Mouse (Mus musculus): ENCODE data around the gene Anapc15-ps. TPM values are rescaled to one million over a fixed set of nuclear protein-coding genes. Genes with fewer than 3 reads are reported as not detected.

Anapc15-ps gene
- total RNA-seq (2014; rRNA removed) (not detected in 2 replicates), polyA plus RNA-seq (2015; fragmentation: Nextera tagmentation; extraction: Ambion mirVana) (0.55 TPM in 1 of 2 replicates, not detected in the other)

GRCm38 (mm10) chr10:95673351-95673750 lies at the start of gene Anapc15-ps:
TSS of gene Anapc15-ps (minus strand) at chr10:95673451.
- no peak for TF ChIP-seq CTCF (IDR thresholded peaks at IDR 0.05; ENCODE audit: low read depth)
- Histone ChIP-seq H3K9ac (no peak within 1 kb of the TSS), H3K4me2 (ENCODE audit: low read depth) (no peak within 1 kb of the TSS), H3K36me3 (ENCODE audit: insufficient read depth) (no peaks in the 10 kb centered on the region), H3K27me3 (ENCODE audit: insufficient read depth, low read length) (no peaks in the 10 kb centered on the region), H3K4me1 (ENCODE audit: insufficient read depth) (no peaks in the 10 kb centered on the region), H3K4me3 (ENCODE audit: low read depth, low read length) (no peak within 1 kb of the TSS), H3K9me3 (ENCODE audit: low read length) (no peaks in the 10 kb centered on the region), H3K27ac (ENCODE audit: low read depth, low read length) (no peak within 1 kb of the TSS)
- ATAC-seq: no peak
- 99% methylated on average over 3 of the region's 3 CpGs for WGBS
- no peak for DNase-seq

GRCm38 (mm10) chr10:95722203-95722611 lies 49.0 kb upstream of the Anapc15-ps start:
- H3K9ac ChIP-seq: no peak overlapping the region
- no peaks in the 10 kb centered on the region for H3K36me3 ChIP-seq (ENCODE audit: insufficient read depth)
- H3K4me2 ChIP-seq (ENCODE audit: low read depth): no peak overlapping the region
- H3K4me1 ChIP-seq (ENCODE audit: insufficient read depth): no peaks in the 10 kb centered on the region
- TF ChIP-seq CTCF (IDR thresholded peaks at IDR 0.05; ENCODE audit: low read depth): no peak
- DNase-seq: no peak
- WGBS: 89% methylated on average over 10 of the region's 10 CpGs
- no peaks in the 10 kb centered on the region for H3K27me3 ChIP-seq (ENCODE audit: insufficient read depth, low read length)
- H3K27ac ChIP-seq (ENCODE audit: low read depth, low read length): no peak overlapping the region
- H3K4me3 ChIP-seq (ENCODE audit: low read depth, low read length): no peak overlapping the region
- H3K9me3 ChIP-seq (ENCODE audit: low read length): no peaks in the 10 kb centered on the region
- ATAC-seq: no peak

- no peaks in the 10 kb centered on the region for H3K27me3 ChIP-seq (ENCODE audit: insufficient read depth, low read length)
- no peak overlapping the region for H3K4me2 ChIP-seq (ENCODE audit: low read depth)
- DNase-seq (no peak), ATAC-seq (no peak)
- no peaks in the 10 kb centered on the region for H3K36me3 ChIP-seq (ENCODE audit: insufficient read depth)
- no peak overlapping the region for H3K4me3 ChIP-seq (ENCODE audit: low read depth, low read length)
- no peak overlapping the region for H3K9ac ChIP-seq
- TF ChIP-seq CTCF (IDR thresholded peaks at IDR 0.05; ENCODE audit: low read depth): no peak
- H3K9me3 ChIP-seq (ENCODE audit: low read length): no peaks in the 10 kb centered on the region
- H3K27ac ChIP-seq (ENCODE audit: low read depth, low read length): no peak overlapping the region
- no peaks in the 10 kb centered on the region for H3K4me1 ChIP-seq (ENCODE audit: insufficient read depth)
- 81% methylated on average over 12 of the region's 12 CpGs for WGBS
Observed at GRCm38 (mm10) chr10:95720181-95720798, 47.0 kb upstream of the Anapc15-ps start.

GRCm38 (mm10) chr10:95719472-95719871 lies 46.2 kb upstream of the Anapc15-ps start:
- Histone ChIP-seq H3K4me3 (ENCODE audit: low read depth, low read length) (no peak overlapping the region), H3K4me1 (ENCODE audit: insufficient read depth) (no peaks in the 10 kb centered on the region), H3K9me3 (ENCODE audit: low read length) (no peaks in the 10 kb centered on the region), H3K4me2 (ENCODE audit: low read depth) (no peak overlapping the region), H3K27me3 (ENCODE audit: insufficient read depth, low read length) (no peaks in the 10 kb centered on the region), H3K36me3 (ENCODE audit: insufficient read depth) (no peaks in the 10 kb centered on the region), H3K9ac (no peak overlapping the region), H3K27ac (ENCODE audit: low read depth, low read length) (no peak overlapping the region)
- no peak for TF ChIP-seq CTCF (IDR thresholded peaks at IDR 0.05; ENCODE audit: low read depth)
- DNase-seq (no peak), ATAC-seq (no peak)
- 95% methylated on average over 6 of the region's 6 CpGs for whole genome bisulfite sequencing

GRCm38 (mm10) chr10:95718760-95719159 lies 45.5 kb upstream of the Anapc15-ps start:
- Histone ChIP-seq H3K27ac (ENCODE audit: low read depth, low read length) (no peak overlapping the region), H3K9me3 (ENCODE audit: low read length) (no peaks in the 10 kb centered on the region), H3K4me2 (ENCODE audit: low read depth) (no peak overlapping the region), H3K36me3 (ENCODE audit: insufficient read depth) (no peaks in the 10 kb centered on the region), H3K27me3 (ENCODE audit: insufficient read depth, low read length) (no peaks in the 10 kb centered on the region), H3K4me1 (ENCODE audit: insufficient read depth) (no peaks in the 10 kb centered on the region), H3K9ac (no peak overlapping the region), H3K4me3 (ENCODE audit: low read depth, low read length) (no peak overlapping the region)
- TF ChIP-seq CTCF (IDR thresholded peaks at IDR 0.05; ENCODE audit: low read depth): no peak
- WGBS: 83% methylated on average over 1 of the region's 1 CpGs
- DNase-seq (no peak), ATAC-seq (no peak)

- no peaks in the 10 kb centered on the region for H3K9me3 ChIP-seq (ENCODE audit: low read length)
- H3K9ac ChIP-seq: no peak overlapping the region
- DNase-seq (no peak), ATAC-seq (no peak)
- TF ChIP-seq CTCF (IDR thresholded peaks at IDR 0.05; ENCODE audit: low read depth): no peak
- no peak overlapping the region for H3K4me3 ChIP-seq (ENCODE audit: low read depth, low read length)
- no peaks in the 10 kb centered on the region for H3K36me3 ChIP-seq (ENCODE audit: insufficient read depth)
- H3K4me2 ChIP-seq (ENCODE audit: low read depth): no peak overlapping the region
- WGBS: 71% methylated on average over 16 of the region's 16 CpGs
- H3K4me1 ChIP-seq (ENCODE audit: insufficient read depth): no peaks in the 10 kb centered on the region
- H3K27ac ChIP-seq (ENCODE audit: low read depth, low read length): no peak overlapping the region
- H3K27me3 ChIP-seq (ENCODE audit: insufficient read depth, low read length): no peaks in the 10 kb centered on the region
Observed at GRCm38 (mm10) chr10:95717106-95717680, 43.9 kb upstream of the Anapc15-ps start.

GRCm38 (mm10) chr10:95715687-95716086 lies 42.4 kb upstream of the Anapc15-ps start:
- DNase-seq (no peak), ATAC-seq (no peak)
- Histone ChIP-seq H3K4me3 (ENCODE audit: low read depth, low read length) (no peak overlapping the region), H3K4me2 (ENCODE audit: low read depth) (no peak overlapping the region), H3K9ac (no peak overlapping the region), H3K4me1 (ENCODE audit: insufficient read depth) (no peaks in the 10 kb centered on the region), H3K27ac (ENCODE audit: low read depth, low read length) (no peak overlapping the region), H3K27me3 (ENCODE audit: insufficient read depth, low read length) (no peaks in the 10 kb centered on the region), H3K9me3 (ENCODE audit: low read length) (no peaks in the 10 kb centered on the region), H3K36me3 (ENCODE audit: insufficient read depth) (no peaks in the 10 kb centered on the region)
- TF ChIP-seq CTCF (IDR thresholded peaks at IDR 0.05; ENCODE audit: low read depth): no peak
- 64% methylated on average over 6 of the region's 6 CpGs for WGBS
